Mouse (Mus musculus): Measurements from ENCODE around the gene Ttk.

Ttk gene

DNA sequence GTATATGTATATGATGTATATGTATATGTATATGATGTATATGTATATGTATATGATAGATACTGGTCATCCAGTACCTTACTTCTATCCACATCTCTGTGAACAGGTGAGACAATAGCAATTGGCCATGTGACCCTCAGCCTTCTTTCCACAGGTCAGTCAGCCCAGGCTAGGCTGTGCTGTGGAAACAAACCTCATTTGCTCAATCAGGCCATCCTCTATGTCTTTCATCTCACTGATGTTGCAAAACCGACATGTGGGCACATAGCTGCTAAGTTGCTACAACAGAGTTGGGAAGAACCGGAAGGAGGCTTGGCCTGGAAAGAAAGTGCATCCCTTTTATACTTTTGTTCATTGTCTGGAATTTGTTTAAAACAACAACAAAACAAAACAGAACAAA is 67.6 kb downstream of the Ttk start:
- DNase-seq = no peak

DNA sequence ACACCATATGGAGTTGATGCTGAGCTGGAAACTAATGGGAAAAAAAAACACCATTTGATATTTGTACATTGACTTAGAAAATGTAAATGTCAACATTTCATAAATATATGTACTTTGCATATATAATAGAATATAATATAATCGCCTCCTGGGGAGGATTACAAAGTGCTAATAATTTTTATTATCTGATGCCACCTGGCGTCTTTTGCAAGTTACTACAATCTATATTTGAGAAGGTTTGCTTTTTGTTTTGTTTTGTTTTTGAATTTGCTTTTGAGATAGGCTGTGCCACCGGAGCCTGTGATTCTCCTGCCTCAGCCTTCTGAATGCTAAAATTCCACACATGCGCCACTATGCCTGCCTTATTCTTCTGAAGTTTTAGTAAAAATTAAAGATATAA is 71.3 kb downstream of the Ttk start:
- no peak for DNase-seq

- DNase-seq = no peak
Measured at GRCm38 (mm10) chr9:83907017-83907416, 72.5 kb downstream of the Ttk start.

- no peak for DNase-seq
Measured at GRCm38 (mm10) chr9:83909836-83910235, 75.3 kb downstream of the Ttk start.

DNA sequence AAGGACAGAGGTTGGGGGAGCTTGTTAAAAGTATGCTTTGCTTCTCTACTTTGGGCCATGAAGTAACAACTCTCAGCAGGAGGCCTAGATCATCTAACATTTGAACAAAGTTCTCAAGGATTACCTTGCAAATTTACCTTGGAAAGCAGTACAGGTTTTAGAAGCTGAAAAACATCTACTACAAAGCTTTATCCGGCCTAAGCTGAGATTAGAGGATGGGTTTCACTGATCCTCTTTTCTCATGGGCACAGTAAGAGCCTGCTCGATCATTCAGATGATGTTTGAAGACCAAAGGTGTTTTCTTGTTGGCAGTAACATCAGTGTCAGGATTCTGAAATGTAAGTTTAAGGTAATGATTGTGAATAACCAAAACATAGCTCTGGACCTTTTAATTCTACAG is 76.4 kb downstream of the Ttk start:
- DNase-seq = no peak
